Mouse (Mus musculus) embryonic fibroblast, embryonic 13.5 days (primary cell): ENCODE measurements around the gene Masp2. TPM values are rescaled to one million over a fixed set of nuclear protein-coding genes. Genes with fewer than 3 reads are reported as not detected.

Experiments
- H3K27ac ChIP-seq: 2 replicates; pipeline ENCODE4 v1.5.1; 2012; ENCODE audit warnings: low read length, control low read depth, inconsistent platforms; ENCODE audit not compliant: insufficient read depth
- H3K4me1 ChIP-seq: 2 replicates; pipeline ENCODE4 v1.6.1; 2011; ENCODE audit warnings: low read length; ENCODE audit not compliant: control insufficient read depth, insufficient read depth
- H3K4me3 ChIP-seq: 2 replicates; pipeline ENCODE4 v1.5.1; 2011; ENCODE audit warnings: mild to moderate bottlenecking, control low read depth, low read length; ENCODE audit not compliant: insufficient read depth
- CTCF ChIP-seq: IDR thresholded peaks from 2 replicates; pipeline ENCODE4 v1.5.1; 2011; ENCODE audit warnings: mild to moderate bottlenecking, control low read depth, low read length, moderate library complexity, borderline replicate concordance; ENCODE audit not compliant: insufficient read depth
- POLR2A ChIP-seq: IDR thresholded peaks from 2 replicates; pipeline ENCODE4 v1.6.1; 2011; ENCODE audit warnings: low read depth, mild to moderate bottlenecking, control low read depth, low read length, moderate library complexity
- polyA plus RNA-seq: library from polyadenylated mRNA; stranded (reverse); fragments of >200 nt; gene quantifications from 2 replicates; pipeline ENCODE4 v1.2.4, GENCODE M21; 2011; ENCODE audit warnings: low read depth; ENCODE audit not compliant: missing spikeins, insufficient read length

Masp2 gene
- polyA plus RNA-seq, 1 experiment: not detected

DNA sequence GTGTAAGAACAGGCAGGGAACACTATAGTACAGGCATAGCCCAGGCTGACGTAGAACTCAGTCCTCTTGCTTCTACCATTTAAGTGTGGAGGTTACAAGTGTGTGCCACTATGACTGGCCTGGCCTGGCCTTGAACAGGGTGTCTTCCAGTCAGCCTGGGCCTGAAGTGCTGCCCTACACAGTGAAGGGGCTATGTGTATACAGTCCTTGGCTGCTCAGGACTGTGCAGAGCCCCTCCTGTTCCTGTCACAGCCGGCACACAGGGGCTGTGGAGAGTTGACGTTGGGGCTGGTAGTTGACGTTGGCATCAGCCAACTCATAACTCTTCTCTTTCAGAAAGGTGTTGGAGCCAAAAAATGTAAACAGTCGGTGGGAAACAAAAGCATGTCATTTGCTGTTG, 20.9 kb upstream of the Masp2 start:
- no peaks in the 10 kb centered on the region for H3K4me1 ChIP-seq
- no peak overlapping the region for H3K4me3 ChIP-seq
- H3K27ac ChIP-seq: no peak overlapping the region
- TF ChIP-seq POLR2A (no peak), CTCF (no peak)

DNA sequence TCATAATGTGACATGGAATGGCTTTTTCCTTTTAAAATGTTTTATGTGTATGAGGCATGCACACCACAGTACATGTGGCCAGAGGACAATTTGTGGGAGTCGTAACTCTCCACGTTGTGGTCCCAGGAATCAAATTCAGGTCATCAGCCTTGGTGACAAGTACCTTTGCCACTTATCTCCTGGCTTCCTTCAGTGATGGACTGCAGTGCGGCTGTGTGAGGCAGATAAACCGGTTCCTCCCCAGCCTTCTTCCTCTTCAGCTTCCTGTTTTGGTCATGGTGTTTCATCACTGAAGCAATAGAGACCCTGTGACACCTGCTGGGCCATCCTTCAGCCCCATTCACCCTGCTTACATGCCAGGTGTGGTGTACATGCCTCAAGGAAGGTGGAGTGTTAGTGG, 19.1 kb upstream of the Masp2 start:
- Histone ChIP-seq H3K27ac (no peak overlapping the region), H3K4me3 (no peak overlapping the region), H3K4me1 (no peaks in the 10 kb centered on the region)
- TF ChIP-seq CTCF: no peak
- no peak for TF ChIP-seq POLR2A

DNA sequence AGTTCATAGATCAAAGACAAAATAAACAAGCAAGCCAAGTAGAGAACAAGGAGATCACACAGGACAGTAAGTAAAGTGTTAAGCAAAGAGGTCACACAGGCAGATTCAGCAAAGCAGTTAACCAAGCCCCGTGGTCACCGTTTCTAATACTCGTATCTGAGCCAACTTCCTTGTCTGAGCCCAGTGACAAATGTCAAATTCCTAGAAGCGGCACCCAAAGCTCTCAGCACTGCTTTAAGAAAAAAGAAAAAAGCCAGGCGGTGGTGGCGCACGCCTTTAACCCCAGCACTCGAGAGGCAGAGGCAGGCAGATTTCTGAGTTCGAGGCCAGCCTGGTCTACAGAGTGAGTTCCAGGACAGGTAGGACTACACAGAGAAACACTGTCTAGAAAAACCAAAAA, 15.7 kb upstream of the Masp2 start:
- H3K4me3 ChIP-seq: no peak overlapping the region
- peaks cover 2% of the 10 kb centered on the region; the same call in 1 of the 2 replicates for H3K4me1 ChIP-seq
- H3K27ac ChIP-seq: no peak overlapping the region
- TF ChIP-seq CTCF: no peak
- TF ChIP-seq POLR2A: no peak

DNA sequence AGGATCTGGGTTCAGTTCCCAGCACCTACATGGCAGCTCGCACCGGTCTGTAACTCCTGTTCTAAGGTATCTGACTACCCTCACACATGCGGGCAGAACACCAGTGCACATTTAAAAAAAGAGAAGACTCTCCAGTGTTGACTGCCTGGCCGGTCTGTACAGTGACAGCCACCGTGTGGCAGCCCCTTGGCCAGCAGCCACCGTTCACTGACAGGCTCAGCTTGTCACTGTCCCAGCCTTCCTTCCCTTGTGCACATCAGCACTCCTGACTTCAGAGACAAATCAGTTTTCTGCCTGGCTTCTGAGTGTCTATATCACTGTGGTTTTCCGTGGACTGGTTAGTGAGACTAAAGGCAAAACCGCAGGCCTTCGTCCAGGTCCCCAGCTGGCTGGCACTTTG, 13.6 kb upstream of the Masp2 start:
- Histone ChIP-seq H3K27ac (no peak overlapping the region), H3K4me1 (peaks cover 6% of the 10 kb centered on the region), H3K4me3 (no peak overlapping the region)
- TF ChIP-seq CTCF: no peak
- TF ChIP-seq POLR2A: no peak

DNA sequence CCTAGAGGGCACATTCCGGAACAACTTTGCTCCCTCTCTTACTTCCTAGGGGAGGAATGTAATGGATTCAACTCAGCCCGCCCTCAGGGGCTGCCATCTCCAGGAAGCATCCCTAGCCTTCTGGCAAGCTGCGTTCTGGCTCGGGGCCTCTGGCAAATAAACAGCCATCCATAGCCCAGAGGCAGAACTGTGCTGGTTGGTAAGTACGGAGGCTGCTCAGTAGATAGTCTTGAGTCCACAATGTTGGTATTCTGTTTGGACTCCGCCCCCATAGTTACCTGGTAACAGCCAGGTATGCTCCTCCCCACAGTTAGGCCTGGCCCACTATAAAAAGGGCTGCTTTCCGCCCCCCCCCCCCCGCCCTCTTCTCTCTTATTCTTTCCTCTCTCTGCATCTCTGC, 12.8 kb upstream of the Masp2 start:
- Histone ChIP-seq H3K4me1 (peaks cover 6% of the 10 kb centered on the region), H3K27ac (no peak overlapping the region), H3K4me3 (no peak overlapping the region)
- TF ChIP-seq POLR2A: no peak
- no peak for TF ChIP-seq CTCF

DNA sequence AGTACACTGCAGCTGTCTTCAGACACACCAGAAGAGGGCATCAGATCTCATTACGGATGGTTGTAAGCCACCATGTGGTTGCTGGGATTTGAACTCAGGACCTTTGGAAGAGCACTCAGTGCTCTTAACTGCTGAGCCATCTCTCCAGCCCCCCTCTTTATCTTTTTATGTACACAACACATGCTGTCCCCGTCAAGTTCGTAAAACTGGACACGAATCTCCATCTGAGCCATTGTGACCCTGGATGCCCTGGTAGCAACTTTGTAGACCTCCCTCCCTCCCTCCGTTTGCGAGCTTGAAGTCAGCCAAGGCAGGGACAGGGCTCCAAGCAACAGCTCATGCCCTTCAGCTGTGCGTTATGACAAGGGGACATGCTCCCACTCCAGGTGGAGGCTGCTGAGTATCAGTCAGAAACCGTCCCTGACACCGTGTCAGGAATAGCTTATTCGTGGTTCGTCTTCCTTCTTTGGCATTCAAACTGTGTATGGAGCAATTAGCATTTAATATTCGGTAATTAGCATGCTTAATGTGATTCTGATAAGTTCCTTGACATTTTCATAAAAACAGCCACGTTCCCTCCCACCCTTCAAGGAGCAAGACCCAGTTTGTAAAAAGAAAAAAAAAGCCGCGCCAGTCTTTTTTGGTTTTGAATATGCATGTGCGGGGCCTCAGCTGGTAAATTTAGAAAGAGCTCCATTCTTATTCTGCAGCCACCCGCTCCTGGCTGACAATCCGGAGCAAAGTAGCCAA, 11.8 kb upstream of the Masp2 start:
- H3K27ac ChIP-seq: peak overlapping the region; percentile 48

DNA sequence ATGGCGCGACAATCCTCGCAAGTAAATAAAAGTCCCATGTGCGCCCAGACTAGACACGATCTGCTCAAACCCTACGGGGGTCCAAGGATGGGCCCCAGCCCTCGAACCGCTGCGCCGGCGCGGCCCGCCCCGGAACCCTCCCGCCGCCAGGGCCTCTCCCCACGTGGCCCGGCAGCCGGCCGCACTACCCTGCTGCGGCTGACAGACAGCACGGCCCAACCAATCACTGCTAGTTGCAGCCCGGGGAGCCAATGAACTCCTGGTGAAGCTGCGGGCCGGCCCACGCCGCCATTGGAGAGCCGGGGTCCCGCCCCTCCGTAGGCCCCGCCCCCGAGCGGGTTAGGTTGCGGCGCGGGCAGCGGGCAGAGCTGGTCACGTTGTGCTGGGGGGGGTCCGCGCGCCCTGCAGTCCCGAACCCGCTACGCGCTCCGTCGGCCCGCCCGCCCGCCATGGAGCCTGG, 11.2 kb upstream of the Masp2 start, which contains the start of gene Srm:
TSS of gene Srm (plus strand) at position 333 of the 460 bp plus-strand sequence.
- peak within 1 kb of the TSS; percentile 48 for H3K27ac ChIP-seq
- H3K4me1 ChIP-seq: peaks cover 6% of the 10 kb centered on the region
- H3K4me3 ChIP-seq: peak within 1 kb of the TSS; percentile 64
- TF ChIP-seq CTCF (no peak), POLR2A (peak; percentile 50)

More for the DNA sequence above, 11.8 kb upstream of the Masp2 start:
- peak overlapping the region; percentile 59 for H3K4me3 ChIP-seq
- peaks cover 6% of the 10 kb centered on the region for H3K4me1 ChIP-seq
- TF ChIP-seq CTCF (no peak), POLR2A (0 out of 2 replicates have a peak, but pooled peaks have one; percentile 43)

DNA sequence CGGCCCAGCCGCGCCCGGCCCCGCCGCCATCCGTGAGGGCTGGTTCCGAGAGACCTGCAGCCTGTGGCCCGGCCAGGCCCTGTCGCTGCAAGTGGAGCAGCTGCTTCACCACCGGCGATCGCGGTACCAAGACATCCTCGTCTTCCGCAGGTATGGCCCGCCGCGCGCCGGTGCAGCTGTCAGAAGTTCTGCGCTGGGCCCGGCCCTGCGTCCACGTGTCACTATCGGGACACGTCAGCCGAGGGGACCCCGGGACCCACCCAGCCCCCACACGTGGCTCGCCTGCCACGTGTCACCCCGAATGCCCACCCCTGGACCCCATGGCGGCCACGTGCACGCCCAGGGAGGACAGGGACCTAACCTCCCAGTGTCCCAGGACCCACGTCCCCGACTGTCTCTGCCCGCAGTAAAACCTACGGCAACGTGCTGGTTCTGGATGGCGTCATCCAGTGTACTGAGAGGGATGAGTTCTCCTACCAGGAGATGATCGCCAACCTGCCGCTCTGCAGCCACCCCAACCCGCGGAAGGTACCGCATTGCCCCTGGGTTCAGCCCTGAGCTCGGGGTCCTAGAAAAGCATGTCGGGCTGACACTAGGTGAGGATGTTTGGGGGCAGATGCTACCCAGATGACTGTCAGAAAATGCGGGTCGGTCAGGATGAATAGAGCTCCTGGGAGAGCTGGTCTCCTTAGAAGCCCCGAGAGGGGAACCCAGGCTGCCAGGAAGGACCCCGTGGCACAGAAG, 10.5 kb upstream of the Masp2 start:
- Histone ChIP-seq H3K27ac (0 out of 2 replicates have a peak overlapping the region, but pooled peaks have one; percentile 27), H3K4me3 (peak overlapping the region; percentile 64), H3K4me1 (peaks cover 6% of the 10 kb centered on the region)
- TF ChIP-seq POLR2A: 0 out of 2 replicates have a peak, but pooled peaks have one; percentile 11
- TF ChIP-seq CTCF: no peak

DNA sequence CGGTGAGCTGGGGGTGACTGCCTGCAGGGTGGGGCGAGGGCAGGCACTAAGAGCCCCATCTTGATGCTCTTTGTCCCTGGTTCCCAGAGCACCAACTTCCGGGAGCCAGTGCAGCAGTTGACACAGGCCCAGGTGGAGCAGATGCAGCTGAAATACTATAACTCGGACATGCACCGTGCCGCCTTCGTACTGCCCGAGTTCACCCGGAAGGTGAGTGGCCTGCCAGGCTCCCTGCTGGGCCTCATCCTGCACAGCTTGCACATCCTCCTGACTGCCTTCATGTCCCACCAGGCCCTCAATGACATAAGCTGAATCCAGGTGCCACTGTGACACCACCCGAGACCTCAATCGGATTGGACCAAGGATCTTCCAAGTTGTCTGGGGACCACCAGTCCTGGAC, 8.4 kb upstream of the Masp2 start:
- Histone ChIP-seq H3K4me3 (no peak overlapping the region), H3K27ac (no peak overlapping the region), H3K4me1 (peaks cover 6% of the 10 kb centered on the region)
- TF ChIP-seq CTCF: no peak
- TF ChIP-seq POLR2A: no peak
